Mouse (Mus musculus) lung, postnatal 4 days (tissue): ENCODE data around the gene Gm3278.
A peak's percentile ranks its signal among the peaks of the same experiment; 100 is the strongest.
"Not testable (repeated sequence)": the region's sequence is repeated elsewhere in the genome, so short reads cannot be mapped to it uniquely, and the experiment has no call there.

Experiments
- DNase-seq, 2 experiments: peaks; one replicate each; pipeline ENCODE4 v3.0.0; 2021

The Gm3278 gene

DNA sequence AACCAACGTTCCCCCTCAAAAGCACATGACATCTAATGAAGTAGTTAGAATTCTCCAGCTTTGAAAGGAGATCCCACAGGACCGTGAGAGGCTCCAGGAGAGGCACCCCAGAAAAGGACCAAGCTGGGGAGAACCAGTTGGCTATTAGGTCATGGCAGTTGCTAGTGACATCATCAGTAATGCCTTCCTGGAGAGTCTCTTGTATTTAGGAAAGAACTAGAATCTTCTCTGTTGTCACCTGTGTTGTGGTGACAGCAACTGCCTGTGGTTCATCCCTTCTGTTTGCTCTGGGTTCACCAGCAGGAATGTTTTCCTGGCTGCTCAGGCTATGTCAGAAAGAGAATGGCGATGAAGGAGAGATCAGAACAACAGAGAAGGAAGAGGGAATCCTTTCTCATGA lies at the start of gene Gm3278:
Gene Gm3278, plus strand, starts transcription at position 301 of the 400 bp plus-strand sequence.
- DNase-seq: not testable (repeated sequence)

- peak; percentile 13 to 42 for DNase-seq
Measured at GRCm38 (mm10) chr14:4855299-4855980, 36.8 kb upstream of the Gm3278 start, which contains the start of gene Gm3264. Gene Gm3264, plus strand, starts transcription at chr14:4855576.
